ENCODE assay signal across 17 mouse cellular contexts in the genomic region with DNA sequence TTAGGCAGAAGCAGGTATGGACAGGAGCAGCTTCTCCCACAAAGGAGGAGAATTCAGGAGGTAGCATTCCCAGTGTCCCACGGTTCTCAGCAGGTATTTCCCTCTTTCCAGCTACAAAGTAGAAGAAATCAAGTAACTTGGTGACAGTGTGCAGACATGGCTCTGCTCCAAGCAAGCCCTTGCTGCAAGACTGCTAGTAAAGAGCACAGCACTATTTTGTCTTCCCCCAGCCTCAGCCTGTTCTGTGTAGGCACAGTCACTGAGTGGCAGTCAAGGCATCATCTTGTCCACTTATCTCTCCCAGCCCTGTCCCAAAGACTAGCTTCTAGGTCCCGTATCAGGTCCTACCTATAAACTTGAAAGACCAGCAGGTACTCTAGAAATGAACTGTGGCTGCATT.
"Had no signal": no experiment of that assay in that cellular context is flagged by ENCODE, and none has a peak within 500 bp of the region (broad histone marks: within the 10 kb centered on the region; RNA-seq: fewer than 3 reads in every experiment).

No protein-coding gene starts in this region.

- DNase-seq: kidney, postnatal 14 days; kidney, postnatal 4 days; liver, postnatal 0 days; lung, embryonic 14.5 days; retina, postnatal 1 day; right cerebral cortex, postnatal 25 days; spleen, adult 18-20 months; thymus, postnatal 25 days had no signal

- H3K27ac ChIP-seq: limb, embryonic 12.5 days; limb, embryonic 15.5 days; liver, embryonic 14.5 days; macrophage; midbrain, embryonic 12.5 days; midbrain, embryonic 15.5 days; neural tube, embryonic 12.5 days; neural tube, embryonic 15.5 days; stomach, embryonic 15.5 days had no signal

- H3K9me3 ChIP-seq: limb, embryonic 12.5 days; limb, embryonic 15.5 days; midbrain, embryonic 12.5 days; midbrain, embryonic 15.5 days; neural tube, embryonic 12.5 days; neural tube, embryonic 15.5 days; stomach, embryonic 15.5 days had no signal

- H3K36me3 ChIP-seq: limb, embryonic 15.5 days; midbrain, embryonic 15.5 days; neural tube, embryonic 12.5 days; neural tube, embryonic 15.5 days; stomach, embryonic 15.5 days had no signal

- H3K27me3 ChIP-seq: limb, embryonic 12.5 days; limb, embryonic 15.5 days; midbrain, embryonic 12.5 days; midbrain, embryonic 15.5 days; neural tube, embryonic 12.5 days; neural tube, embryonic 15.5 days; stomach, embryonic 15.5 days had no signal

- H3K4me3 ChIP-seq: limb, embryonic 12.5 days; limb, embryonic 15.5 days; midbrain, embryonic 12.5 days; midbrain, embryonic 15.5 days; neural tube, embryonic 12.5 days; neural tube, embryonic 15.5 days; stomach, embryonic 15.5 days had no signal

- H3K4me1 ChIP-seq: midbrain, embryonic 12.5 days; midbrain, embryonic 15.5 days had no signal
